Mouse (Mus musculus): ENCODE measurements around the gene Prrg3. TPM values are rescaled to one million over a fixed set of nuclear protein-coding genes. Genes with fewer than 3 reads are reported as not detected.

Prrg3 gene
- not detected for total RNA-seq (2023)

GRCm38 (mm10) chrX:71962073-71963051 lies at the start of gene Prrg3:
TSS of gene Prrg3 (plus strand) at chrX:71962624.

DNA sequence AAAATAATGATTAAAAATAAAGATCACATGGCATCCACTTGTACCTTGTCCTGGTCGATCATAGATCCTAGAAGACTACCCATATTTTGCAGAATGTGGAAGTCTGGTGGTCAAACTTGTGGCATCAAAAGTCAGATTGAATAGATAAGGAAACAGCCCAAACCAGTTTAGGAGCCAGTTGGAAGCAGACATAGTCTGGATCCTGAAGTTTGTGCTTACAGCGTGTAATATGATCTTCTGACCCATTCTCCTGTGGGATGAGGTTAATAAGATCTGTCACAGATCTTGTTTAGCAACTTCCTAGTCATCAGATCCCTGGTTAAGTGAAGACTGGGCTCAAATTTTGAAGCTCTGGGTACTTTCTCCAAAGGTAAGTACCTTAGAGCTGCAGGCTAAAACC lies 10.3 kb downstream of the Prrg3 start, which contains the start of gene Fate1:
TSS of gene Fate1 (plus strand) at position 301 of the 400 bp plus-strand sequence.

GRCm38 (mm10) chrX:71991549-71991948 lies 29.1 kb downstream of the Prrg3 start, which contains the start of gene Cnga2:
TSS of gene Cnga2 (plus strand) at chrX:71991849.

Other genes with a start within 250 kb of the Prrg3 start
- gene Vma21, start 146.7 kb upstream of the Prrg3 start, total RNA-seq (2023), result 10 to 100 TPM; 16.6 to 16.9 TPM
- gene Gm1141, start 41.6 kb upstream of the Prrg3 start, total RNA-seq (2023), result under 1 TPM in 1 of 2 experiments, not detected in 1; 0.41 TPM
- not detected for gene Fate1, start 10.4 kb downstream of the Prrg3 start, total RNA-seq (2023)
- not detected for gene Cnga2, start 29.2 kb downstream of the Prrg3 start, total RNA-seq (2023)